Mouse (Mus musculus) B cell, adult 2 months (primary cell): ENCODE data around the gene Loxl3.
A peak's percentile ranks its signal among the peaks of the same experiment; 100 is the strongest.

Source experiments
- DNase-seq, 2 experiments: peaks; one replicate each; pipeline ENCODE4 v3.0.0; 2022

The Loxl3 gene

DNA sequence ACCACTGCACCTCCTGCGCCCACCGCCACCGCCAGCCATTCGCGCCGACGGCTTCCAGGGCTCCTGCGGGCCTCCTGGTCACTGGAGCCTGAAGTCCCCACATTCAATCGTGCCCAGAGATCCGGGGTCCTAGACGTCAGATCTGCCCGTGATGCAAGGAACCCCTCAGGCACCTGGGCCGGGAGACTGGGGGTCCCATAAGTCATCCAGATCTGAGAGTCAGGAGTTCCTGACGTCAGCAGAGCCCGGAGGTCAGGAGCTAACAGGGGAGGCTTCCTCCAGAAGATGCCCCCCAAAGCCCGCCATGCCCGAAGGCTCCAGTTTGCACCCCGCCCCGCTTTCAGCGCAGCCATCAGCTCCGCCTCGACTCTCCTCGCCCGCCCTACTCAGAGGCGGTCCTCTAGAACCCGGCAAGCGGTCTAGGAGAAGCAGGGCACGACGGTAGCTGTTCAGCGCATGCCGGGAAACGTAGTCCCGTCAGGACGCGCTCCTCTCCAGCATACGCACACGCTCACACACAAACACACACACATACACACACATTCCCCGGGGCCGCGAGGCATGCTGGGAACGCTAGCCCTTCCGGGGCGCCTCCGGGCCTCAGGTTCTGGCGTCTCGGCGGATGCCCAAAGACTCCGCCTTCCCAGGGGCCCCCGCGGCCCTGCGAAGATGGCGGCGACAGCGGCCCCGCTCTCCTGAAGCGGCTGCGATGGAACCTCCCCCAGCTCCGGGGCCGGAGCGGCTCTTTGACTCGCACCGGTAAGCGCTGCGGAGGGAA is 20.3 kb downstream of the Loxl3 start, which contains the start of gene Aup1:
TSS of gene Aup1 (plus strand) at position 448 of the 778 bp plus-strand sequence.
- peak; percentile 96 to 97 for DNase-seq

- DNase-seq = peak in 1 of 2 experiments; percentile 47
These were observed 21.0 kb downstream of the Loxl3 start, which contains the start of gene Htra2 for GRCm38 (mm10) chr6:83054871-83055431. TSS of gene Htra2 (minus strand) at chr6:83055273.

DNA sequence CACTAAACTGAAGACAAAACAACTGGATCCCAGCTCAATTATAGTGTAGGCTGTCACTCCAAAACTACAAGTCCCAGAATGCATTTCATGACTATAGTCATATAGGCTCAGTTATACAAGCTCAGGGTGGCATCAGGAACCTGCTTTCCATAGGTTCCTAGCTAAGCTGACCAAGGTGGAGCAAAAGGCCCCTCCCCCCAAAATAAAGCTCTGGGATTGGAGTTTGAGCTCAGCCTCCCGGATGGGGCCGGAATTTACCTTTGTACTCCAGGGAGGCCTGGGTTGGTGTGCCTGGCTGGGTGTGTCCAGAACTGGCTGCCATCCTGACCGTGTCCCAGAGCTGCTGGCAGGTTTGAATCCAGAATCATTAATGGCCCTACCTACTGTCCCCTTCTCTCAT is 23.8 kb downstream of the Loxl3 start, which contains the start of gene Dqx1:
TSS of gene Dqx1 (plus strand) at position 55 of the 400 bp plus-strand sequence.
- DNase-seq = no peak

- no peak for DNase-seq
These were observed 24.8 kb downstream of the Loxl3 start for GRCm38 (mm10) chr6:83058725-83059124.

- DNase-seq = peak in 1 of 2 experiments; percentile 26
These were observed 32.0 kb downstream of the Loxl3 start for GRCm38 (mm10) chr6:83065995-83066394.

DNA sequence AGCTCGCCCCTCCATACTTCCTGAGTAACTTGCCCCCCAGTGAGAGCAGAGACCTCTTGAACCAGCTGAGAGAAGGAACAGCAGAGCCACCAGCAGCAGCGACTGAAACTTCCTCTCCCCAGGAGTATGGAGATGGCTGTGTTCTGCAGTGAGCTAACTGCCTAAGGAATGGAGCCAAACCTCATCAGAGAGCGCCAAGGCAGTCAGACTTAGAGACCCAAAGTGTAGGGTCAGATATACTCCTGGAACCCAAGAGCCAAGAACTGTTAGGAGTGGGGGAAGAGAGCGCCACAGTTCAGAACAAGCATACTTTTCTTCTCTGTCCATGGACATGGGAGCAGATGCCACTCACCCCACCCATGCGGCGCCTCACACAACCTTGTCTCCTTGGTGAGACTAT is 32.5 kb downstream of the Loxl3 start:
- DNase-seq = no peak

DNA sequence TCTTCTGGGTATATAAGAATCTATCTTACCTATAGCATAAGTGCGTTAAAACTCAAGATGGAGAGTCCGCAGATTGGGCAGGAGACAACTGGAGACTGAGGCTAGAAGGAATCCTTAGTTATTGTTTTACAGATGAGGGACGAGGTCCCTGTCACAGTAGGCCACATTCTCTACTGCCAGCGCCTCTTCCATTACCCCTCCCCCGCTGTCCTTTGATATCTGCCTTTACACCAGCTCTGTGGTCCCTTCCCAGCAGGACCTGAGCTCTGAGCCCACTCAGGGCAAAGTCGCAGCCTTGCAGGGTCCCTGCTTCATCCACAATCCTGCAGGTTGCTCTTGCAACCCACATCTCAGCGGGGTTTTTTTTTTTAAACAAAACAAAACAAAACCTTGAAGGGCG is 34.2 kb downstream of the Loxl3 start:
- DNase-seq = no peak

DNA sequence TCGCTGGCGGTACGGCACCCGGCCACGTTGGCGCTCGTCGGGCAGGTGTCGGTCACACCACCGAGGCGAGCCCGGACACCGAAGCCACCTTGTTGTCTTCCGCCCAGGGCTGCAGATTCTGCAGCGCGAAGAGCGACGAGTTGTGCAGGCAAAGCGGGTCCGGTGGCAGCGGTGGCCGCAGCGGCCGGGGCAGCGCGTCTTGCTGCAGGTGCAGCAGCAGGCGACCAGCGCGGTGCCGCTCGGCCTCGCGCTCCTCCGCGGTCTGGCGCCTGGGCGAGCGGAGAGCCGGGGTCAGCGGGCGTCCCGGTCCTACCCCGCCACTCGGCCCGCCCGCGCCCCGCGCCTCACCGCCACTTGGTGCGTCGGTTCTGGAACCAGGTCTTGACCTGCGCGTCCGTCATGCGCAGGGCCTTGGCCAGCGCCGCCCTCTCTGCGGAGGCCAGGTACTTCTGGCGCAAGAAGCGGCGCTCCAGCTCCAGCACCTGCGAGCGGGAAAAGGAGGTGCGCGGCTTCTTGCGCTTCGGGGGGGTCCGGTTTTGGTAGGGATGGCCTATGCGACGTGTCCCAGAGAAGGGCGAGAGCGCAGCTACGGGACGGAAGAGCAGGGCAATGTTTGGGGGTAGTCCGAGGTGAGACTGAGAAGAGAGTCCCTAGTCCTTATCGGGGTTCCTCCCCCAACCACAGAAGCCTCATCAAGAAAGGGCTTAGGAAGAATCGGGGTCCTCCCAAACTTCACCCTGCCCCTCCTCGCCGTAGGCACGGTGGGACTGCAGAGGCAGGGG is 34.9 kb downstream of the Loxl3 start:
- DNase-seq = peak; percentile 28 to 51

GRCm38 (mm10) chr6:83069488-83070246 is 35.7 kb downstream of the Loxl3 start:
- peak; percentile 37 to 46 for DNase-seq

DNA sequence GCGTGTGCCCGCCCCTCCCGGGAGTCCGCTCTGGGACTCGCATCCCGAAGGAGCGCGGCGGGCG is 36.1 kb downstream of the Loxl3 start, which contains the start of gene Tlx2:
TSS of gene Tlx2 (minus strand) at position 47 of the 64 bp plus-strand sequence.
- no peak for DNase-seq

DNA sequence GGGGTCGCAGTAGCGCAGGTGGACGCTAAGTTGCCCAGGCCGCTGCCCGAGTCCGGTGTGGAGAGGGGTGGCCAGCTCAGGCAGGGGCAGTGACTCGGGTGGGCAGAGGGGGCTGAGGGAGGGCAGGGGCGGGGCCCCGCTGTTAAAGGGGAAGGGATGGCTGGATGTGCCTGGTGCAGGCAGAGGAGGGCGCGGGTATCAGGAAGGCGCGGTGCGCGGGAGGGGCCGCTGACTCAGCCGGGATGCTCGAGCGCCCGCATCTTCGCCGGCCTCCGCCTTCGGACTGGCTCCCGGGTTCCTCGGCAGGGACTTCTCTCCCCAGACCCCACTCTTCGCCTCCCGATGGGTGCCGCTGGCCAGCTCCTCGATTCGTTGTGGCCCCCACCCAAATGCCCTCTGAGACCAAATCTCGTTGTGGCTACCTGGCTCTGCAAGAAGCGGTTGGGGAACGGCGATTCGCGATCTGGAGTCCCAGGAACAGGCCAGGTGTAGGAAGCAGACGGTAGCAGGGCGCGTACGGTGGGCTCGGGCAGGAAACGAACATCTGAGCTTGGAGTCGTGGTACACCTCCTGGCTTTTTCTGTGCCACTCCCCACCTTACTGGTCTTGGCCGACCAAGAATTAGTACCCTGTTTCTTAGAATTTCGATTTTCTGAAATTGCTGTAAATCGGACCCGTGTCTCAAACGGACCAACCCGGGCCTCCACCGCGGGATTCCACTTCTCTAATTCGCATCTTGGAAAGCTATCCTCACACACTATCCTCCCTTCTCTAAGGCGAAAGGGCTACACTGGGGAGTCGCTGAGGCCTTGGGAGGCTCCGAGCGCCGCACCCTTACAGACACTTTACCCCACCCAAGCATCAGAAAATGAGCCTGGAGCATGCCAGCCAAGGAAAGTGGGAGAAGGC is 36.6 kb downstream of the Loxl3 start:
- peak; percentile 58 to 71 for DNase-seq

- DNase-seq = peak; percentile 32 to 52
These were observed 37.2 kb downstream of the Loxl3 start for GRCm38 (mm10) chr6:83071220-83071619.

GRCm38 (mm10) chr6:83074979-83075378 is 41.0 kb downstream of the Loxl3 start:
- peak in 1 of 2 experiments; percentile 42 for DNase-seq

DNA sequence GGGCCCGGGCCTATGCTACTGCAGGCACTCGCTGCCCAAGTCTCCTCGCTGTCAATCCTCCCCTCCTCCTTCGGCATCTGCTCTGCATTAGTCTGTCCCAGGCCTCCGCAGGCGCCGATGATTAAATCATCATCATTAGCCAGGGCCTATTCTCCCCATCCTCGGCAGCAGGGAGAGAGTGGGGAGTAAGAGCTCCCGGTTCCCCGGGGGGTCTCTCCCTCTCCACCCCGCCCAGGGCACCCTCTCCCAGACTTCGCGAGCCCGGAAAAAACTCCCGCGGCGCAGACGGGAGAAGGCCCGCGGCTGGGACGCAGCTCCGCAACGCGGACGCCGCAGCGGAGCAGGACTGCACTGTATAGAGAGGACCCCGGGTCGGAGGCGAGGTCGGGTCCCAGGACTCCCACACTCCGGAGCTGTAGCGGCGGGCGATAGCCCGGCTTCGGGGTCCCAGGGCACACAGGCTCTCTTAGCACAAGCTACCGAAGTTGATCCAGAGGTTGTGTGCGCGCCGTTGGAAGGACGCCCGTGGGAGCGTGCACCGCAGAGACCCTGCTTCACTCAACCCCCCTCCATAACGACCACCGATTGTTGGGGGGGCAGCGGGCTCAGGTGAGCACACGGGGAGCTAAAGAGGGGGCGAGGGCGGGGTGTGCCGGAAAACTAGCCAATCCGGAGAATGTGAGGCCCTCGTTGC is 43.8 kb downstream of the Loxl3 start, which contains the start of gene Pcgf1:
TSS of gene Pcgf1 (plus strand) at position 240 of the 694 bp plus-strand sequence.
- DNase-seq = peak in 1 of 2 experiments; percentile 35

DNA sequence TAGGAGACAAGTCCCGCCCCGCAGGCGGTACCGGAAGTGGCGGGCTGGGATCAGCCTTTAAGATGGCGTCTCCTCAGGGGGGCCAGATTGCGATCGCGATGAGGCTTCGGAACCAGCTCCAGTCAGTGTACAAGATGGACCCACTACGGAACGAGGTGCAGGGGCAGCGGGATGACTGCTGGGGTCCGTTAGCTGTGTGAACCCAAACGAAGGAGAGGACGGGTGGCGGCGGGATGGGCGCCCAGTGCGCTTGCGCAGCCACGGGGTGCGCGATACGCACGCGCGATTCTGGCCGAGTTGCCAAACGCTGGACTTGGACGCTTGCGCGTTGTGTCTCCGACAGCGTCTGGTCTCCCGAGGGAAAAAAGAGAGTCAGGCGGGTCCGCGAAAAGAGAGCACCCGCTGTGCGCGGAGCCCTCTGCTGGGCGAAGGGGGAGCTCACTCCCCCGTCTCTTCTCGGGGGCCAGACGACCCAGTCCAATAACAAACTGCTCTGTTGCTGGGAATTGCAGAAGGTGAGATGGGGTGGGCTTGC is 44.4 kb downstream of the Loxl3 start:
- peak; percentile 100 for DNase-seq

DNA sequence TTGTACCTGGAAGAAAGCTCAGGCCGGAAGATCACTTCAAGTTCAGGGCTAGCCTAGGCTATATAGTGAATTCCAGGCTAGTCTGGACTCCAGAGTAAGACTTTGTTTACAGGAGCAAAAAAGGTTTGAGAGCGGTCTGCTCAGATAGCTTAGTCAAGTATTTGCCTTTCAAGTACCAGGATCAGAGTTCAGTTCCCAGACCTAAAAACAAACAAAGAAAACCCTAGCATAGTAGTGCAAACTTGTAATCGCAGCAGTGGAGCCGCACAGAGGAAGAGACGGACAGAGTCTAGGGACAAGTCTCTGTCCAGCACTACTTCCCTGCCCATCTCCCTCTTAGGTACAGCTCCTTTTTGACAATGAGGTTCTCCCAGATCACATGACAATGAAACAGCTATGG is 46.2 kb downstream of the Loxl3 start:
- no peak for DNase-seq

DNA sequence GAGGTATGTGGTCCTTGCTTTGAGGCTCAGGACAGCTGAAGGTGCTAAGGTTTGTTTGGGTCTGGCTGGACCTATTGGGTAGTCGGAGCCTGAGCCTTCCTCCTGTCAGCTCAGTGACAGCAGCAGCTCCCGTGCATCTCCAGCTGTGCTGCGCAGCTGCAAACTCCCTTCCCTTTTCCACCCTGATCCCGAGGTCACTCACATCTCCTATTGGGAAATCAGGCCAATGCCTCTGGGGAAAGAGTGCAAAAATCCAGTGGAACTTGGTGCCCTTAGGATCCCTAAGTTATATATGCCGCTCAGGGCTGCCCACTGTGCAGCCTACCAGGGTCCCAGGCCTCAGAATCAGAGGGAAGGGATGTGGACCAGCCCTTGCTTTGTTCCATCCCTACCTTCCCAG is 49.5 kb downstream of the Loxl3 start:
- DNase-seq = no peak

GRCm38 (mm10) chr6:83084477-83084876 is 50.5 kb downstream of the Loxl3 start:
- no peak for DNase-seq

- DNase-seq = peak in 1 of 2 experiments; percentile 14
These were observed 52.4 kb downstream of the Loxl3 start, which contains the start of gene Lbx2 for GRCm38 (mm10) chr6:83086121-83087035. TSS of gene Lbx2 (plus strand) at chr6:83086367.
